Mouse (Mus musculus): ENCODE results near the gene Rps29. TPM values are rescaled to one million over a fixed set of nuclear protein-coding genes. Genes with fewer than 3 reads are reported as not detected.
A peak's percentile ranks its signal among the peaks of the same experiment; 100 is the strongest.

The Rps29 gene
- total and polyA plus RNA-seq, 2 experiments: 137 to 865 TPM

DNA sequence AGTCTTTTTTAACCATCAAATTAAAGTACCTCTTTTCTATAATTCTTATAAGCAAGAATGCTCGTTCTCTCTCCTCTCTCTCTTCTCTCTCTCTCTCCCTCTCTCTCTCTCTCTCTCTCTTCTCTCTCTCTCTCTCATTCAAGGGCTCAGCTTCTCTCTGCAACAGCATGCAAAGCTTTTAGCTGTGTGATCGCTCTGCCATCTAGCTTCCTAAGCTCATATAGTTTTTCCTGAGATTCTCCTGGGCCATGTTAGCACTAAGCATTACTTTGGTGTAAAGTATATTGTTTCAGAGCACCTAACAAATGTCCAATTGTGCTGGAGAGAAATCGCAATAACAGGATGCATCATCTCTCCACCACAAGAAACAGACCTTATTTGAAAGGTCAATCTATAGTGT is 19.8 kb downstream of the Rps29 start:
- Histone ChIP-seq H3K4me3 (ENCODE audit: insufficient read depth, low read depth, low read length) (no peak overlapping the region), H3K27ac (replicated peaks; ENCODE audit: insufficient read depth, low read depth, low read length) (no peak overlapping the region), H3K27me3 (ENCODE audit: control insufficient read depth, insufficient read depth, low read length) (no peaks in the 10 kb centered on the region), H3K36me3 (ENCODE audit: control insufficient read depth, insufficient read depth, low read length) (no peaks in the 10 kb centered on the region), H3K9ac (ENCODE audit: low read depth, low read length) (no peak overlapping the region), H3K79me2 (ENCODE audit: control insufficient read depth, insufficient read depth, low read length) (no peaks in the 10 kb centered on the region), H3K4me1 (ENCODE audit: control insufficient read depth, insufficient read depth, low read length) (no peaks in the 10 kb centered on the region)
- TF ChIP-seq CTCF (IDR thresholded peaks at IDR 0.05; ENCODE audit: low read depth, low read length) (no peak), POLR2A (IDR thresholded peaks at IDR 0.05; ENCODE audit: extremely low read depth, insufficient read depth, low read length) (no peak)
- WGBS: 89% methylated on average over 3 of the region's 3 CpGs
- no peak for DNase-seq (ENCODE audit: extremely low read depth, low read depth, low spot score)

DNA sequence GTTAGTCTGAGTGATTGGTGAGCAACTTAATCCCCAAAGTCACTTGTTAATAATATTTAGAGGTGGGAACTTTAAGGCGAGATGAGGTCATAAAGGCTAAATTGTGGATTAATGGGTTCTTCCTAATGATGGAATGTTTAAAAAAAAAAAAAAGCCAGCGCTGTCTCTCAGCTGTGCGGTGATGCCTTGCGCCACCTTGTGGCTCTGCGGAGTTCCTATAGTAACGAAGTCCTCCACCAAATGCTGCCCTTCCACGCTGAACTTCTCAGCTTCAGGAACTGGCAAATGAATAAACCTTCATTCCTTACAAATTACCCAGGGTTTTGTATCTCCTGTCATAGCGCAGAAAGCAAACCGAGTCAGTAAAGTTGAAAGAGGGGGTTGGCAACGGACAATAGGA is 27.0 kb downstream of the Rps29 start:
- TF ChIP-seq POLR2A (IDR thresholded peaks at IDR 0.05; ENCODE audit: extremely low read depth, insufficient read depth, low read length) (no peak), CTCF (IDR thresholded peaks at IDR 0.05; ENCODE audit: low read depth, low read length) (peak; percentile 83)
- no peak overlapping the region for H3K27ac ChIP-seq (replicated peaks; ENCODE audit: insufficient read depth, low read depth, low read length)
- H3K4me3 ChIP-seq (ENCODE audit: insufficient read depth, low read depth, low read length): no peak overlapping the region
- 10% methylated on average over 10 of the region's 10 CpGs for WGBS
- no peaks in the 10 kb centered on the region for H3K27me3 ChIP-seq (ENCODE audit: control insufficient read depth, insufficient read depth, low read length)
- no peak overlapping the region for H3K9ac ChIP-seq (ENCODE audit: low read depth, low read length)
- no peaks in the 10 kb centered on the region for H3K36me3 ChIP-seq (ENCODE audit: control insufficient read depth, insufficient read depth, low read length)
- DNase-seq (ENCODE audit: extremely low read depth, low read depth, low spot score): peak; percentile 19
- 0 out of 2 replicates have a peak, but pooled peaks cover 2% of the 10 kb centered on the region for H3K4me1 ChIP-seq (ENCODE audit: control insufficient read depth, insufficient read depth, low read length)
- H3K79me2 ChIP-seq (ENCODE audit: control insufficient read depth, insufficient read depth, low read length): no peaks in the 10 kb centered on the region

DNA sequence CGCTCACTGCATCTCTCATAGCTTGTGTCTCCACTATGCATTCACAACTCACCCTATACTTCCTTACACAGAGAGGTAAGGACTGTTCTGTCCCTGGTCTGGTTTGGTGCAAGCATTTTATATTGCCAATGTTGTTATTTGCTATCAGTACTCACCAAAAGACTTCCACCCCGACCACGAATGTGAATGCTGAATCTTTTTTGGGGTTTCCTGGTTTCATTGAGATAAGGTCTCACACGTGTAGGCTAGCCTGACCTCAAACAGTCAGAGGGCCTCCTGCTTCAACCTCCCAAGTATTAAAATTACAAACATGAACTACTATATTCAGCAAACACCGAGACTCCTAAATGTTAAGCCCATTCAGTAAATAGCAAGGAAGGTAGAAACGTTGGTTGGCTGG is 27.7 kb downstream of the Rps29 start:
- Histone ChIP-seq H3K79me2 (ENCODE audit: control insufficient read depth, insufficient read depth, low read length) (no peaks in the 10 kb centered on the region), H3K27me3 (ENCODE audit: control insufficient read depth, insufficient read depth, low read length) (no peaks in the 10 kb centered on the region), H3K9ac (ENCODE audit: low read depth, low read length) (no peak overlapping the region), H3K36me3 (ENCODE audit: control insufficient read depth, insufficient read depth, low read length) (no peaks in the 10 kb centered on the region), H3K27ac (replicated peaks; ENCODE audit: insufficient read depth, low read depth, low read length) (no peak overlapping the region), H3K4me3 (ENCODE audit: insufficient read depth, low read depth, low read length) (no peak overlapping the region), H3K4me1 (ENCODE audit: control insufficient read depth, insufficient read depth, low read length) (0 out of 2 replicates have a peak, but pooled peaks cover 2% of the 10 kb centered on the region)
- TF ChIP-seq POLR2A (IDR thresholded peaks at IDR 0.05; ENCODE audit: extremely low read depth, insufficient read depth, low read length) (no peak), CTCF (IDR thresholded peaks at IDR 0.05; ENCODE audit: low read depth, low read length) (no peak)
- no peak for DNase-seq (ENCODE audit: extremely low read depth, low read depth, low spot score)
- 76% methylated on average over 6 of the region's 6 CpGs for WGBS

DNA sequence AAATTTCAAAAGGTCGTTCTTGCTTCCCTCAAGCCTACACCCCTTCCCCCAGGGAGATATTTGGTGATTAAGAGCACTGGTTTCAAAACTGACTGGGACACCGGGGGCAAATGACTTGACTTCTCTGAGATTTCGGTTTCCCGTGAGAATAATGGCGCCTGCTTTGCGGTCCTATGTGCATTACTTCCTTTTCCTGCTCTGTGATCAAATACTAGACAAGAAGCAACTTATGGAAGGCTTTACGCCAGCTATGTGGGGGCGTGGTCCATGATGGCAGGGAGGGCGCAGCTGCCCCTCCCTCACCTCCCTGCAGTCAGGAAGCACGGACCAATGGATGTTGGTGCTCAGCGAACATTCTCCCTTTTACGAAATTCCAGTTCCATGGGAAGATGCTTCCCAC is 28.5 kb downstream of the Rps29 start:
- Histone ChIP-seq H3K27ac (replicated peaks; ENCODE audit: insufficient read depth, low read depth, low read length) (no peak overlapping the region), H3K79me2 (ENCODE audit: control insufficient read depth, insufficient read depth, low read length) (no peaks in the 10 kb centered on the region), H3K4me3 (ENCODE audit: insufficient read depth, low read depth, low read length) (no peak overlapping the region), H3K27me3 (ENCODE audit: control insufficient read depth, insufficient read depth, low read length) (no peaks in the 10 kb centered on the region), H3K4me1 (ENCODE audit: control insufficient read depth, insufficient read depth, low read length) (0 out of 2 replicates have a peak, but pooled peaks cover 2% of the 10 kb centered on the region), H3K36me3 (ENCODE audit: control insufficient read depth, insufficient read depth, low read length) (no peaks in the 10 kb centered on the region), H3K9ac (ENCODE audit: low read depth, low read length) (no peak overlapping the region)
- no peak for TF ChIP-seq POLR2A (IDR thresholded peaks at IDR 0.05; ENCODE audit: extremely low read depth, insufficient read depth, low read length)
- no peak for TF ChIP-seq CTCF (IDR thresholded peaks at IDR 0.05; ENCODE audit: low read depth, low read length)
- WGBS: 71% methylated on average over 12 of the region's 12 CpGs
- DNase-seq (ENCODE audit: extremely low read depth, low read depth, low spot score): no peak

DNA sequence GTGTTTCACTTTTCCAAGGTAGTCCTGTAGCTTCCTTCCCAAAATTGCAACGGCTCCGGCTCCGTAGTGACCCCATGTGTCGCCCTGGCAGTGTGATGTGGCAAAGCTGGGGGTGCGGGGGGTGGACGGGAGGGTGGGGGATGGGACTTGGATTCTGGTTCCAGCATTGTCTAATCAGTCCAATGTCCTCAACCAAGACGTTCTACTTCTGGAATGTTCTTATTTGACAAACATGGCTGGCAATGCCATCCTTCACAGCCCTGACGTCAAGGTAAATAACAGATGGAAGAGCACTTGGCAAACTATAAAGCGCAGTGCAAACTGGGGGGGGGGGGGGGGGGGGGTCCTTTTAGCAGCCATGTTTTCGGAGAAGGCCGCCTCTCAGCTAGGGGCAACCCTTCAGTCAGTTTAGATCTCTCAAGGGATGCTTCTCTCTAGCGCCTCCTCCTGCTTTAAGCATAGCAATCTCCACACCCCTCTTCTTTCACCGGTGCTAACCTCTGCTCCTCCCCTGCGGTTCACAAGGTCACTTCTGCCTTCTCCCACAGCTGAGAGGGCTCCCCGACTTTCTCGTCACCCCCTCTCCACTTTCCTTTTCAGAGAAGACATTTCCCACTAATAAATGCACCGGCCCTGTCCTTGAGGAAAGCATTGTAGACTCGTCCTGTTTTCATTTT is 29.2 kb downstream of the Rps29 start:
- Histone ChIP-seq H3K27ac (replicated peaks; ENCODE audit: insufficient read depth, low read depth, low read length) (no peak overlapping the region), H3K4me3 (ENCODE audit: insufficient read depth, low read depth, low read length) (no peak overlapping the region; the same call in 1 of the 2 replicates), H3K79me2 (ENCODE audit: control insufficient read depth, insufficient read depth, low read length) (no peaks in the 10 kb centered on the region), H3K27me3 (ENCODE audit: control insufficient read depth, insufficient read depth, low read length) (no peaks in the 10 kb centered on the region), H3K4me1 (ENCODE audit: control insufficient read depth, insufficient read depth, low read length) (0 out of 2 replicates have a peak, but pooled peaks cover 2% of the 10 kb centered on the region), H3K9ac (ENCODE audit: low read depth, low read length) (no peak overlapping the region), H3K36me3 (ENCODE audit: control insufficient read depth, insufficient read depth, low read length) (no peaks in the 10 kb centered on the region)
- DNase-seq (ENCODE audit: extremely low read depth, low read depth, low spot score): peak; percentile 20
- TF ChIP-seq CTCF (IDR thresholded peaks at IDR 0.05; ENCODE audit: low read depth, low read length): no peak
- no peak for TF ChIP-seq POLR2A (IDR thresholded peaks at IDR 0.05; ENCODE audit: extremely low read depth, insufficient read depth, low read length)
- WGBS: 41% methylated on average over 18 of the region's 18 CpGs

DNA sequence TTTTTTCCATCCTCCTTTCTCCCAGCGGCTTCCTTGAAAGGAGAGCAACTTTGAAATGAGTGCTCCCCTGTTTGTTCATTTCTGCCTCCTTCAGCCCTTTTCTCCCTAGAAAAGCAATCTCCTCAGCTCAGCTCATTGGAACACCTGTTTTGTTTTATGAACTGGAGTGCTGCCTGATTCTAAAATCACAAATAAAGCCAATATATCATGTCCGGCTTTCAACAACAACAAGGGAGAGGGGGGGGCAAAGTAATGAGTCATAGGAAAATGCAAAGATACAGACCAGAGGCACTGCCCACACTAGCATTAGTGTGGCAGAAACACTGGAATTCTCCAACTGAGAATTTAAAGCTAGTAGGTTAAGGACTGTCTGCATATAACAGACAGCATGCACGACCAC is 31.4 kb downstream of the Rps29 start:
- no peaks in the 10 kb centered on the region for H3K79me2 ChIP-seq (ENCODE audit: control insufficient read depth, insufficient read depth, low read length)
- TF ChIP-seq CTCF (IDR thresholded peaks at IDR 0.05; ENCODE audit: low read depth, low read length) (no peak), POLR2A (IDR thresholded peaks at IDR 0.05; ENCODE audit: extremely low read depth, insufficient read depth, low read length) (no peak)
- H3K4me1 ChIP-seq (ENCODE audit: control insufficient read depth, insufficient read depth, low read length): 0 out of 2 replicates have a peak, but pooled peaks cover 2% of the 10 kb centered on the region
- DNase-seq (ENCODE audit: extremely low read depth, low read depth, low spot score): no peak
- no peak overlapping the region for H3K27ac ChIP-seq (replicated peaks; ENCODE audit: insufficient read depth, low read depth, low read length)
- H3K4me3 ChIP-seq (ENCODE audit: insufficient read depth, low read depth, low read length): no peak overlapping the region
- no peak overlapping the region for H3K9ac ChIP-seq (ENCODE audit: low read depth, low read length)
- H3K27me3 ChIP-seq (ENCODE audit: control insufficient read depth, insufficient read depth, low read length): no peaks in the 10 kb centered on the region
- 87% methylated on average over 3 of the region's 3 CpGs for WGBS
- H3K36me3 ChIP-seq (ENCODE audit: control insufficient read depth, insufficient read depth, low read length): no peaks in the 10 kb centered on the region

All from liver, adult 2 months (tissue).